Mouse (Mus musculus): ENCODE data around the gene Cir1.

Cir1 gene

GRCm38 (mm10) chr2:73312152-73313116, at the start of gene Cir1, which contains the start of gene Scrn3:
Gene Cir1, minus strand, starts transcription at chr2:73312701.
Gene Scrn3, plus strand, starts transcription at chr2:73312601.
- in situ Hi-C loops (cut with MboI, MseI) = no loop called here

GRCm38 (mm10) chr2:73360536-73360935, 48.0 kb upstream of the Cir1 start:
- in situ Hi-C loops (cut with MboI, MseI) = no loop called here

GRCm38 (mm10) chr2:73359941-73360340, 47.4 kb upstream of the Cir1 start:
- in situ Hi-C loops (cut with MboI, MseI) = no loop called here

- in situ Hi-C loops (cut with MboI, MseI) = no loop called here
Measured at GRCm38 (mm10) chr2:73357004-73357403, 44.5 kb upstream of the Cir1 start.

- in situ Hi-C loops (cut with MboI, MseI) = no loop called here
Measured at GRCm38 (mm10) chr2:73351927-73352374, 39.5 kb upstream of the Cir1 start.

- in situ Hi-C loops (cut with MboI, MseI) = no loop called here
Measured at GRCm38 (mm10) chr2:73351496-73351895, 39.0 kb upstream of the Cir1 start.

GRCm38 (mm10) chr2:73348221-73348620, 35.7 kb upstream of the Cir1 start:
- in situ Hi-C loops (cut with MboI, MseI) = no loop called here

GRCm38 (mm10) chr2:73347766-73348165, 35.3 kb upstream of the Cir1 start:
- in situ Hi-C loops (cut with MboI, MseI) = no loop called here

GRCm38 (mm10) chr2:73347136-73347535, 34.6 kb upstream of the Cir1 start:
- in situ Hi-C loops (cut with MboI, MseI) = no loop called here

- in situ Hi-C loops (cut with MboI, MseI) = no loop called here
Measured at GRCm38 (mm10) chr2:73346345-73347086, 34.0 kb upstream of the Cir1 start.

- in situ Hi-C loops (cut with MboI, MseI) = no loop called here
Measured at GRCm38 (mm10) chr2:73345204-73345603, 32.7 kb upstream of the Cir1 start.

- in situ Hi-C loops (cut with MboI, MseI) = no loop called here
Measured at GRCm38 (mm10) chr2:73343701-73344100, 31.2 kb upstream of the Cir1 start.

- in situ Hi-C loops (cut with MboI, MseI) = no loop called here
Measured at GRCm38 (mm10) chr2:73338415-73338814, 25.9 kb upstream of the Cir1 start.

- in situ Hi-C loops (cut with MboI, MseI) = no loop called here
Measured at GRCm38 (mm10) chr2:73335949-73336348, 23.4 kb upstream of the Cir1 start.

GRCm38 (mm10) chr2:73325871-73326270, 13.4 kb upstream of the Cir1 start:
- in situ Hi-C loops (cut with MboI, MseI) = no loop called here

GRCm38 (mm10) chr2:73322991-73323390, 10.5 kb upstream of the Cir1 start:
- in situ Hi-C loops (cut with MboI, MseI) = loop anchor here (5.0 kb wide), 1 partner anchor 99 kb away; no protein-coding TSS in a partner anchor

- in situ Hi-C loops (cut with MboI, MseI) = no loop called here
Measured at GRCm38 (mm10) chr2:73319218-73319617, 6.7 kb upstream of the Cir1 start.

GRCm38 (mm10) chr2:73317426-73317825, 4.9 kb upstream of the Cir1 start:
- in situ Hi-C loops (cut with MboI, MseI) = no loop called here

- in situ Hi-C loops (cut with MboI, MseI) = no loop called here
Measured at GRCm38 (mm10) chr2:73314311-73314710, 1.8 kb upstream of the Cir1 start.

- in situ Hi-C loops (cut with MboI, MseI) = no loop called here
Measured at GRCm38 (mm10) chr2:73313117-73313501, 608 bp upstream of the Cir1 start.

- in situ Hi-C loops (cut with MboI, MseI) = loop anchor here (5.0 kb wide), 1 partner anchor 91 kb away; no protein-coding TSS in a partner anchor
Measured at GRCm38 (mm10) chr2:73306006-73306405, 6.5 kb downstream of the Cir1 start.

- in situ Hi-C loops (cut with MboI, MseI) = no loop called here
Measured at GRCm38 (mm10) chr2:73304506-73304905, 8.0 kb downstream of the Cir1 start.
